Mouse (Mus musculus): ENCODE measurements around the gene Gmcl1.

DNA sequence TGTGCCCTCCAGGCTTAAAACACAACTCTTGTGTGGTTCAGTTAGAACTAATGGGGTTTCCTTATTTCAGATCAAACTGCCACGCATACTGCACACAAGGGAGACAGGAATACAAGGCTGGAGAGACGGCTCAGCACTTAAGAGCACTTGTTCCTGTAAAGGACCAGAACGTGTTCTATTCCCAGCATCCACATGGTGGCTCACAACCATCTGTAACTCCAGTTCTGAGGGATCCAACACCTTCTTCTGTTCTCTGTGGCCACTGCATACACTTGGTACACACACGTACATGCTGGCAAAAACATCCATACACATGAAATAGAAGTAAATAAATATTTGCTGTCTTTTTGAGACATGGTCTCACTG is 43.5 kb upstream of the Gmcl1 start:
- TF ChIP-seq CTCF (IDR thresholded peaks at IDR 0.05; ENCODE audit: low read depth), result no peak
- TF ChIP-seq EP300 (IDR thresholded peaks at IDR 0.05; ENCODE audit: low read depth), result no peak

All from heart, postnatal 0 days (tissue).